Mouse (Mus musculus) heart, adult 18-20 months (tissue): Measurements from ENCODE around the gene Pcf11. TPM values are rescaled to one million over a fixed set of nuclear protein-coding genes. Genes with fewer than 3 reads are reported as not detected.

Source experiments
- DNase-seq, 2 experiments: peaks; one replicate each; pipeline ENCODE4 v3.0.0; 2021 to 2022; ENCODE audit warnings: mixed read lengths in 1 of 2
- total RNA-seq, 2 experiments: library from RNA; stranded (reverse); gene quantifications; 2 replicates each; pipeline ENCODE4 v1.2.3; 2021

Pcf11 gene
- total RNA-seq, 2 experiments from 2014 or later, result 19.4 to 30.2 TPM

DNA sequence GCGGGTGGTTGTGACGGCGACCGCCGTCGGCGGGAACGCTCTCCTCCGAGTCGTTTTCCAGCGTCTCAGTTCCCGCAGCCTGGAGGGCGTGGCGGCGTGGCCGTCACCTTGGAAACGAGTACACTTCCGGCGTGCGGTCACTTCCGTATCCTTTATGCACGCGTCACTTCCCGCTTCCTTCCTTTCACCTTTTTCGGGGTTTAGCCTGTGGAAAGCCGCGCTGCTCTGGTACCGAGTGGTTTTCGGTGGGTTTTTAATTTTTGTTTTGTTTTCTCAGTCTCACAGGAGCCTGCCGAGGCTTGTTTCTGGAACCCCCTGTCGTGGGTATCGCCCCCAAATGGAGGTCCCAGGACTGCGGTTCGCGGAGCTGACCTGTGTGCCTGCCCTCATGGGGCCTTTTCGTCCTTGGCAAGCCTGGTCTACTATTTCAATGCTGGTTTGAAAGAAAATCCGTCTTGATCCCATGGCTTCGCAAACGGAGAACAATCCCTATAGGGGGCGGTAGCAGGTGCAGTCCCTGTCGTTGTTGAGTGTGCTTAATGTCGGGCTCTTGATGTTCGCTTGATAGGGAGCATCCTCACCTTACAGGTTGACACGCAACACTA, 32.6 kb downstream of the Pcf11 start, which contains the start of gene Ankrd42:
Ankrd42 (minus strand) TSS at position 122 of the 605 bp plus-strand sequence.
- DNase-seq, result peak; percentile 93 to 97

DNA sequence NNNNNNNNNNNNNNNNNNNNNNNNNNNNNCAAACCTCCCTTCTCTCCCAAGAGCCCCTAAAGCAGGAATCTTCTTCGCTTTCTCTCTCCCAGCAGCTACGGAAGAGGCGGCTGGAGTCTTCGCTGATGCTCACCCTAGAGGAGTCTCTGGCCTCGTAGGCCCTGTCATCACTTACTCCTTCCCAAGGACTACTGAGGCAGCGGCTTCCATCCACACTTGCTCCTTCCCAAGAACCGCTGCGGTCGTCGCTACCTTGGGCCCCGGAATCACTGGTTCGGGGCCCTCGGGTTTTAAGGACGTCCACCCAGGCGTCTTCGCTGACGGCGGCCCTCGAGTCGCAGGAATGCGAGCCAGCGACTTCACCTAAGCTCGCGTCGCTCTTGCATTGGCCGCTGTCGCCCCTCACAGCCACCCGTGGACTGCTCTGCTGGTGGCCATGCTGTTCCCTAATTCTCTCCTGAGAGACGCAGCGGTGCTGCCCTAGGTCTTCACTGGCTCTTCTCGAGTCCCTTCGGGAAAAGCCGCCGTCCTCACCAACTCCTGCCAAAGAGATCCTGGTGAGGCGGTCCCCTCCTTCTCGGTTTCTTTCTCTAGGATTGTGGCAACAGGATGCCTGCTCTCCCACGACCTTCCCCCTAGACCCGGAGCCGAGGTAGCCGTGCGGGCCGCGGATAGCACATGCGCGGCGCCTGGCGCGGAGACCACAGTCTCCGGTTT, 33.3 kb downstream of the Pcf11 start:
- DNase-seq, result no peak

DNA sequence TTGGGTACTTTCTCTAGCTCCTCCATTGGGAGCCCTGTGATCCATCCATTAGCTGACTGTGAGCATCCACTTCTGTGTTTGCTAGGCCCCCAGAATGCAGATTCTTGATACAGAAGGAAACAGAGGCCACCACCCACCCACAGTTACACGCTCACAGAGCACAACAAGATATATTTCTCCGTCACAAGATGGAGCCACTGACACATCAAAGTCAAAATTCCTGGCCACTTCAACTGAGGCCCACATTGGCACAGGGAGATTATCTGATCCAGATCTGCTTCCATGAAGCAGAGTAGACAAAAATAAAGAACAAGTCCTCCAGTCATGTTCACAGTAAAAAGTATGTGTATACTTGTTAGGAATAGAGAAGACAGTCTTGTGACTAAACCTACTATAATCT, 39.6 kb downstream of the Pcf11 start:
- DNase-seq, result peak; percentile 16 to 26

DNA sequence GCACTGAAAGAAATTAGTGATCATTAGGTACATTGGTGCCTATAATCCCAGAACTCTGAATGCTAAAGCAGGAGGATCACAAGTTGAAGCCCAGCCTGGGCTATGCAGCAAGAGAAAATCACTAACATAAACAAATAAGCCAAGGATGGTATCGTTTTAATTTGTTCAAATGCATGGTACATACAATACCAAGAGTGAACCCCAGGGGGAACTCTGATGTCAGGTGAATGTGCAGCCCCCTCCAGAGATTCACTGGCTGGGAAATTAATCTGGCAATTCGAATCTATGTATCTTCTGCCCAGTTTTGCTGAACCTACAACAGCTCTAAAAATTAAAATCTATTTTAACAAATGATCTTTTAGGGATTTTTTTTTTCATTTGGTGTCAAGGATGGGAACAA, 45.2 kb downstream of the Pcf11 start:
- no peak for DNase-seq

DNA sequence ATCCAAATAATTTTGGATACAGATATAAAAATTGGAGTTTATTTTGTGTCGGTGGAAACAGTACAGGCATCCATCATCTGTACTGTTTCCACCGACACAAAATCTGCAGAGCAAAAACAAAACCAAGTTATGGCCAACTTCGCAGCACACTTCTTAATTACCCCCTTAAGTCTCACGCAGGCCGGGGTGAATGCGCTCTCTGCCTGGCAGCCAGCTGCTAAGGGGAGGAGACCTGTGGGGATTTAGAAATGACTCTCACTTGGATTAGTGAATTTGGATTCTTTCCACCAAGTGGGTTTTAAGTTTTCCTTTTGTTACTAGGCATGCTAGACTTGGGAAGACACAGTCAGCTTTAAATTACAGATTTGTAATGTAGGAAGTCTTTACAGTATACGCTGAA, 58.9 kb downstream of the Pcf11 start:
- DNase-seq, result no peak

DNA sequence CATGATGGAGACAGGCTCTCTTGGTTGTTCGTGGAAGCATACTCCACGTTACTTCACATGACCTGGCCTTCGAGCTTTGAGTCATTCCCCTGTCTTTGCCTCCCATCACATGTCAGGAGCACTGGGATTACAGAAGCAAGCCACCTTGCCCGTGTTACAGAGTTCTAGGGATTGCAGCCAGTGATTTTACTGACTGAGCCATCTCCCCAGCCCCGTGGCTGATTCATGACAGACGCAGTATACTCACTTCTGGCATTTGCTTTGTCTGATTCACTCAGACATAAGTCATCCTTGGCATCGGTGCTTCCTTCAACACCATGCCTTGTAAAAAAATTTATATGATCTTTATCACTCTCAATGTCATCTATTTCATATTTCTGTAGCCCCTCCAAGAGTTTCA, 64.8 kb downstream of the Pcf11 start:
- DNase-seq, result no peak

Other genes starting within 250 kb of the Pcf11 start
- gene Ccdc90b, start 108.8 kb downstream of the Pcf11 start, total RNA-seq, result 10 to 100 TPM; 42.8 to 44.3 TPM
- gene Ankrd42, start 32.8 kb downstream of the Pcf11 start, total RNA-seq, result 1 to 10 TPM; 1.1 to 1.2 TPM
- 10 to 100 TPM; 22.0 to 23.3 TPM for gene Rab30, start 71.7 kb upstream of the Pcf11 start, total RNA-seq
- gene Ddias, start 204.3 kb upstream of the Pcf11 start, total RNA-seq, result under 1 TPM; 0.21 to 0.89 TPM
- gene Prcp, start 204.5 kb upstream of the Pcf11 start, total RNA-seq, result 10 to 100 TPM in 1 of 2 experiments, 1 to 10 TPM in 1; 9.1 to 10.9 TPM